Mouse (Mus musculus): ENCODE measurements around the gene Carns1.

The Carns1 gene

GRCm38 (mm10) chr19:4170723-4171392 lies 4.4 kb downstream of the Carns1 start:
- DNase-seq = no peak

GRCm38 (mm10) chr19:4169810-4170209 lies 5.5 kb downstream of the Carns1 start:
- no peak for DNase-seq

GRCm38 (mm10) chr19:4169378-4169784 lies 5.9 kb downstream of the Carns1 start:
- peak; percentile 100 for DNase-seq

- no peak for DNase-seq
Measured at GRCm38 (mm10) chr19:4166678-4167476, 8.4 kb downstream of the Carns1 start.

- no peak for DNase-seq
Measured at GRCm38 (mm10) chr19:4164721-4165120, 10.6 kb downstream of the Carns1 start.

- DNase-seq = no peak
Measured at GRCm38 (mm10) chr19:4164100-4164499, 11.2 kb downstream of the Carns1 start.

GRCm38 (mm10) chr19:4163543-4163887 lies 11.8 kb downstream of the Carns1 start:
- no peak for DNase-seq

GRCm38 (mm10) chr19:4162646-4163542 lies 12.4 kb downstream of the Carns1 start, which contains the start of gene Rps6kb2:
TSS of gene Rps6kb2 (minus strand) at chr19:4163354.
- peak; percentile 99 for DNase-seq

- DNase-seq = no peak
Measured at GRCm38 (mm10) chr19:4159049-4159448, 16.2 kb downstream of the Carns1 start.

GRCm38 (mm10) chr19:4156771-4157170 lies 18.5 kb downstream of the Carns1 start:
- no peak for DNase-seq

- DNase-seq = no peak
Measured at GRCm38 (mm10) chr19:4156073-4156579, 19.2 kb downstream of the Carns1 start.

- no peak for DNase-seq
Measured at GRCm38 (mm10) chr19:4155223-4156072, 19.8 kb downstream of the Carns1 start.

GRCm38 (mm10) chr19:4154437-4155222 lies 20.6 kb downstream of the Carns1 start:
- DNase-seq = no peak

- DNase-seq = no peak
Measured at GRCm38 (mm10) chr19:4153232-4153654, 22.0 kb downstream of the Carns1 start, which contains the start of gene Ptprcap. TSS of gene Ptprcap (plus strand) at chr19:4153604.

GRCm38 (mm10) chr19:4152445-4153231 lies 22.6 kb downstream of the Carns1 start:
- DNase-seq = no peak

GRCm38 (mm10) chr19:4151898-4152297 lies 23.4 kb downstream of the Carns1 start:
- DNase-seq = no peak

GRCm38 (mm10) chr19:4151488-4151860 lies 23.8 kb downstream of the Carns1 start:
- DNase-seq = no peak

GRCm38 (mm10) chr19:4150567-4151487 lies 24.5 kb downstream of the Carns1 start:
- no peak for DNase-seq
